Mouse (Mus musculus) intestine, embryonic 14.5 days (tissue): ENCODE measurements around the gene Trp73. TPM values are rescaled to one million over a fixed set of nuclear protein-coding genes. Genes with fewer than 3 reads are reported as not detected.

ENCODE experiments used
- ATAC-seq: fragments of 200-750 bp; cut with Nextera tagmentation; replicated peaks from 2 replicates; pipeline ENCODE4 v1.8.0; 2017; ENCODE audit warnings: low read depth, moderate number of reproducible peaks, moderate TSS enrichment, moderate library complexity; ENCODE audit not compliant: low FRiP score, low TSS enrichment
- DNase-seq: peaks from one replicate; pipeline ENCODE4 v3.0.0-alpha.2; 2018; ENCODE audit warnings: low spot score
- H3K27ac ChIP-seq: fragments of 300-500 bp; sonication (generic); 2 replicates; pipeline ENCODE4 v1.5.1; 2014; ENCODE audit warnings: low read depth, mild to moderate bottlenecking, control low read depth
- H3K27me3 ChIP-seq: fragments of 300-500 bp; sonication (generic); replicated peaks from 2 replicates; pipeline ENCODE4 v1.6.1; 2014; ENCODE audit warnings: low read length, control low read depth; ENCODE audit not compliant: control insufficient read depth, insufficient read depth
- H3K36me3 ChIP-seq: fragments of 300-500 bp; sonication (generic); 2 replicates; pipeline ENCODE4 v1.6.1; 2014; ENCODE audit warnings: low read length, control low read depth; ENCODE audit not compliant: control insufficient read depth, insufficient read depth
- H3K4me1 ChIP-seq: fragments of 300-500 bp; sonication (generic); replicated peaks from 2 replicates; pipeline ENCODE4 v1.6.1; 2014; ENCODE audit warnings: low read length, control low read depth, mixed read lengths; ENCODE audit not compliant: control insufficient read depth, insufficient read depth
- H3K4me2 ChIP-seq: fragments of 300-500 bp; sonication (generic); 2 replicates; pipeline ENCODE4 v1.6.1; 2014; ENCODE audit warnings: low read length
- H3K4me3 ChIP-seq: fragments of 300-500 bp; sonication (generic); 2 replicates; pipeline ENCODE4 v1.5.1; 2014; ENCODE audit warnings: low read depth, low read length, control low read depth, mixed read lengths
- H3K9ac ChIP-seq: fragments of 300-500 bp; sonication (generic); 2 replicates; pipeline ENCODE4 v1.6.1; 2014; ENCODE audit warnings: mild to moderate bottlenecking, low read length
- H3K9me3 ChIP-seq: fragments of 300-500 bp; sonication (generic); 2 replicates; pipeline ENCODE4 v1.6.1; 2016; ENCODE audit warnings: low read length, control low read depth; ENCODE audit not compliant: control insufficient read depth
- WGBS: fragments of 180-500 bp; shearing (Covaris S2); extraction: QIAGEN DNeasy Blood & Tissue Kit; methylation state at CpG from one replicate; pipeline ENCODE4 v1.1.7; 2014; 5-methylcytosine and 5-hydroxymethylcytosine counted together
- polyA plus RNA-seq: library from polyadenylated mRNA; unstranded; fragments of >200 nt; fragmentation: Nextera tagmentation; extraction: Ambion mirVana; gene quantifications from 2 replicates; pipeline ENCODE4 v1.2.1, GENCODE M21; 2014

Gene Trp73
- polyA plus RNA-seq, 1 experiment from 2014 or later: 0.20 TPM

DNA sequence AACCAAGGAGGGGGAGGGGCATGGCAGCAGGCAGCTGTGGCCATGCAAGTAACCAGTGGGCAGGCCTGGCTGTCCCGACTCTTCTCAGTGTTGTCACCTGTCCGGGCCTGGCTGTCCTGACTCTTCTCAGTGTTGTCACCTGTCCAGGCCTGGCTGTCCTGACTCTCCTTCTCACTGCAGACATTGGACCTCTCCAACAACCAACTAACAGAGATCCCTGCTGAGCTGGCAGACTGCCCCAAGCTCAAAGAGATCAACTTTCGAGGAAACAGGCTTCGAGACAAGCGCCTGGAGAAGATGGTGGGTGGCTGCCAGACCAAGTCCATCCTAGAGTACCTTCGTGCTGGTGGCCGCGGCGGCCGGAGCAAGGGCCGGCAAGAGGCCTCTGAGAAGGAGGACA, 124.5 kb downstream of the Trp73 start:
- H3K36me3 ChIP-seq: peaks cover 63% of the 10 kb centered on the region
- no peak overlapping the region for H3K4me2 ChIP-seq
- no peaks in the 10 kb centered on the region for H3K27me3 ChIP-seq
- H3K4me3 ChIP-seq: no peak overlapping the region
- no peaks in the 10 kb centered on the region for H3K9me3 ChIP-seq
- DNase-seq (no peak), ATAC-seq (no peak)
- no peak overlapping the region for H3K9ac ChIP-seq
- WGBS: 89% methylated on average over 9 of the region's 11 CpGs
- H3K27ac ChIP-seq: no peak overlapping the region
- H3K4me1 ChIP-seq: peaks cover 11% of the 10 kb centered on the region

GRCm38 (mm10) chr4:154012132-154012882, 127.7 kb downstream of the Trp73 start:
- Histone ChIP-seq H3K9ac (peak overlapping the region; percentile 94), H3K27me3 (no peaks in the 10 kb centered on the region), H3K27ac (peak overlapping the region; percentile 59), H3K9me3 (no peaks in the 10 kb centered on the region), H3K4me3 (peak overlapping the region; percentile 99), H3K4me1 (peaks cover 11% of the 10 kb centered on the region), H3K4me2 (peak overlapping the region; percentile 99), H3K36me3 (peaks cover 34% of the 10 kb centered on the region)
- peak; percentile 64 for DNase-seq
- WGBS: 3% methylated on average over 47 of the region's 55 CpGs
- ATAC-seq: no peak

- Histone ChIP-seq H3K4me1 (peaks cover 11% of the 10 kb centered on the region), H3K9ac (peak within 1 kb of the TSS; percentile 94), H3K27me3 (no peaks in the 10 kb centered on the region), H3K4me3 (peak within 1 kb of the TSS; percentile 99), H3K4me2 (peak within 1 kb of the TSS; percentile 99), H3K36me3 (peaks cover 34% of the 10 kb centered on the region), H3K27ac (peak within 1 kb of the TSS; percentile 59), H3K9me3 (no peaks in the 10 kb centered on the region)
- under 1% methylated on average over 59 of the region's 59 CpGs for WGBS
- ATAC-seq (peak; percentile 92), DNase-seq (peak; percentile 82)
Observed at GRCm38 (mm10) chr4:154011646-154012089, 128.3 kb downstream of the Trp73 start, which contains the start of gene Lrrc47. Lrrc47 (plus strand) TSS chr4:154011731.

- Histone ChIP-seq H3K9ac (peak overlapping the region; percentile 94), H3K4me3 (peak overlapping the region; percentile 99), H3K4me1 (peaks cover 11% of the 10 kb centered on the region), H3K36me3 (peaks cover 34% of the 10 kb centered on the region), H3K27ac (no peak overlapping the region), H3K4me2 (peak overlapping the region; percentile 69), H3K9me3 (no peaks in the 10 kb centered on the region), H3K27me3 (no peaks in the 10 kb centered on the region)
- 27% methylated on average over 13 of the region's 13 CpGs for WGBS
- ATAC-seq (no peak; the same call in 1 of the 2 replicates), DNase-seq (no peak)
Observed at GRCm38 (mm10) chr4:154010907-154011645, 128.9 kb downstream of the Trp73 start.

GRCm38 (mm10) chr4:154007759-154008158, 132.2 kb downstream of the Trp73 start:
- Histone ChIP-seq H3K4me3 (no peak overlapping the region), H3K27ac (no peak overlapping the region), H3K36me3 (peaks cover 37% of the 10 kb centered on the region), H3K9me3 (no peaks in the 10 kb centered on the region), H3K4me1 (peaks cover 6% of the 10 kb centered on the region), H3K9ac (no peak overlapping the region), H3K4me2 (no peak overlapping the region), H3K27me3 (no peaks in the 10 kb centered on the region)
- no peak for DNase-seq
- ATAC-seq: no peak
- WGBS: 68% methylated on average over 4 of the region's 4 CpGs

DNA sequence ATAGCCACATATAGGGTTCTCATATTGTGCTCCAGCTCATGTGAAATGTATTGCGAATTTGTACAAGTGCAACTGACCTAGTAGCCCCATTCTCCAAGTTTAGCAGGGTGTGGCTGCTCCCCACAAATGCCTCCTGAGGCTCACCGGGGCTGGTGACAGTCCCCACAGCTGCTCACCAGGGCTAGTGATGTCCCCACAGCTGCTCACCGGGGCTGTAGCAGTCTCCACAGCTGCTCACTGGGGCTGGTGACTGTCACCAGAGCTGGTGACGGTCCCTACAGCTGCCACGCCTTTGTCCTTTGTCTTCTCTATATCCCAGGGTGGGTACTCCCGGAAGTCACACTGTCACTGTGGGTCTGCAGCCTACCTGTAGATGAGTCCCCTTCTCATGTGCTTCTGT, 133.7 kb downstream of the Trp73 start:
- no peak for DNase-seq
- H3K9me3 ChIP-seq: no peaks in the 10 kb centered on the region
- no peak overlapping the region for H3K4me2 ChIP-seq
- no peak overlapping the region for H3K4me3 ChIP-seq
- 0 out of 2 replicates have a peak, but pooled peaks cover 2% of the 10 kb centered on the region for H3K4me1 ChIP-seq
- no peaks in the 10 kb centered on the region for H3K27me3 ChIP-seq
- H3K27ac ChIP-seq: no peak overlapping the region
- no peak overlapping the region for H3K9ac ChIP-seq
- peaks cover 44% of the 10 kb centered on the region for H3K36me3 ChIP-seq
- ATAC-seq: no peak
- 86% methylated on average over 6 of the region's 6 CpGs for WGBS

Other genes starting within 250 kb of the Trp73 start
- gene A430005L14Rik, start 183.0 kb downstream of the Trp73 start, polyA plus RNA-seq: 74.0 and 76.1 TPM in 2 replicates
- gene Dffb, start 165.1 kb downstream of the Trp73 start, polyA plus RNA-seq: 12.1 and 15.1 TPM in 2 replicates
- 13.9 and 14.8 TPM in 2 replicates for gene Cep104, start 165.0 kb downstream of the Trp73 start, polyA plus RNA-seq
- gene Lrrc47, start 128.5 kb downstream of the Trp73 start, polyA plus RNA-seq: 14.2 and 14.9 TPM in 2 replicates
- 102 and 112 TPM in 2 replicates for gene Smim1, start 114.0 kb downstream of the Trp73 start, polyA plus RNA-seq
- gene Ccdc27, start 97.5 kb downstream of the Trp73 start, polyA plus RNA-seq: not detected in 2 replicates
- 32.7 and 37.4 TPM in 2 replicates for gene Wrap73, start 2.2 kb upstream of the Trp73 start, polyA plus RNA-seq
- 125 and 133 TPM in 2 replicates for gene Tprgl, start 20.5 kb upstream of the Trp73 start, polyA plus RNA-seq
- gene Megf6, start 30.5 kb upstream of the Trp73 start, polyA plus RNA-seq: 16.1 and 17.1 TPM in 2 replicates
- 36.7 and 38.6 TPM in 2 replicates for gene Arhgef16, start 161.5 kb upstream of the Trp73 start, polyA plus RNA-seq
- gene B230104I21Rik, start 195.9 kb upstream of the Trp73 start, polyA plus RNA-seq: 0.22 TPM in 1 of 2 replicates, not detected in the other